Mouse (Mus musculus): ENCODE results near the gene Gm9903. TPM values are rescaled to one million over a fixed set of nuclear protein-coding genes. Genes with fewer than 3 reads are reported as not detected.
A peak's percentile ranks its signal among the peaks of the same experiment; 100 is the strongest.

Gene Gm9903
- polyA plus RNA-seq, 1 experiment, result 0.98 TPM

- TF ChIP-seq POLR2A (IDR thresholded peaks at IDR 0.05; ENCODE audit: borderline replicate concordance, extremely low read depth, insufficient read depth, insufficient read length, poor library complexity, severe bottlenecking), result no peak
- peak; percentile 45; the same call in 1 of the 2 replicates for TF ChIP-seq CTCF (IDR thresholded peaks at IDR 0.05; ENCODE audit: borderline replicate concordance, extremely low read depth, insufficient read depth, insufficient read length)
- DNase-seq (ENCODE audit: low read depth), result peak; percentile 48
Observed at GRCm38 (mm10) chr5:33668223-33668622, 38.5 kb downstream of the Gm9903 start.

- DNase-seq (ENCODE audit: low read depth), result no peak
- TF ChIP-seq POLR2A (IDR thresholded peaks at IDR 0.05; ENCODE audit: borderline replicate concordance, extremely low read depth, insufficient read depth, insufficient read length, poor library complexity, severe bottlenecking), result no peak
- TF ChIP-seq CTCF (IDR thresholded peaks at IDR 0.05; ENCODE audit: borderline replicate concordance, extremely low read depth, insufficient read depth, insufficient read length), result no peak
Observed at GRCm38 (mm10) chr5:33671659-33672058, 41.9 kb downstream of the Gm9903 start.

- TF ChIP-seq POLR2A (IDR thresholded peaks at IDR 0.05; ENCODE audit: borderline replicate concordance, extremely low read depth, insufficient read depth, insufficient read length, poor library complexity, severe bottlenecking), result no peak
- TF ChIP-seq CTCF (IDR thresholded peaks at IDR 0.05; ENCODE audit: borderline replicate concordance, extremely low read depth, insufficient read depth, insufficient read length), result no peak
- peak; percentile 71 for DNase-seq (ENCODE audit: low read depth)
Observed at GRCm38 (mm10) chr5:33674439-33674838, 44.7 kb downstream of the Gm9903 start.

GRCm38 (mm10) chr5:33675964-33676363 is 46.2 kb downstream of the Gm9903 start:
- DNase-seq (ENCODE audit: low read depth), result peak; percentile 81
- TF ChIP-seq POLR2A (IDR thresholded peaks at IDR 0.05; ENCODE audit: borderline replicate concordance, extremely low read depth, insufficient read depth, insufficient read length, poor library complexity, severe bottlenecking) (no peak), CTCF (IDR thresholded peaks at IDR 0.05; ENCODE audit: borderline replicate concordance, extremely low read depth, insufficient read depth, insufficient read length) (peak; percentile 78)

GRCm38 (mm10) chr5:33678244-33678643 is 48.5 kb downstream of the Gm9903 start:
- TF ChIP-seq CTCF (IDR thresholded peaks at IDR 0.05; ENCODE audit: borderline replicate concordance, extremely low read depth, insufficient read depth, insufficient read length) (no peak), POLR2A (IDR thresholded peaks at IDR 0.05; ENCODE audit: borderline replicate concordance, extremely low read depth, insufficient read depth, insufficient read length, poor library complexity, severe bottlenecking) (no peak)
- no peak for DNase-seq (ENCODE audit: low read depth)

GRCm38 (mm10) chr5:33681044-33681443 is 51.3 kb downstream of the Gm9903 start:
- DNase-seq (ENCODE audit: low read depth), result no peak
- TF ChIP-seq CTCF (IDR thresholded peaks at IDR 0.05; ENCODE audit: borderline replicate concordance, extremely low read depth, insufficient read depth, insufficient read length) (no peak), POLR2A (IDR thresholded peaks at IDR 0.05; ENCODE audit: borderline replicate concordance, extremely low read depth, insufficient read depth, insufficient read length, poor library complexity, severe bottlenecking) (no peak)

Other genes starting within 250 kb of the Gm9903 start
- gene Nkx1-1, start 195.9 kb upstream of the Gm9903 start, polyA plus RNA-seq (2012; rRNA removed), result 1.8 and 4.1 TPM in 2 replicates
- 17.9 and 19.9 TPM in 2 replicates for gene Fam53a, start 290 bp upstream of the Gm9903 start, polyA plus RNA-seq (2012; rRNA removed)
- 66.6 and 72.1 TPM in 2 replicates for gene Slbp, start 22.6 kb downstream of the Gm9903 start, polyA plus RNA-seq (2012; rRNA removed)
- 33.1 and 48.6 TPM in 2 replicates for gene Tacc3, start 28.2 kb downstream of the Gm9903 start, polyA plus RNA-seq (2012; rRNA removed)
- 27.8 and 40.9 TPM in 2 replicates for gene Tmem129, start 28.5 kb downstream of the Gm9903 start, polyA plus RNA-seq (2012; rRNA removed)
- 86.0 and 123 TPM in 2 replicates for gene Fgfr3, start 91.7 kb downstream of the Gm9903 start, polyA plus RNA-seq (2012; rRNA removed)
- 43.2 and 54.3 TPM in 2 replicates for gene Letm1, start 152.9 kb downstream of the Gm9903 start, polyA plus RNA-seq (2012; rRNA removed)
- 99.6 and 118 TPM in 2 replicates for gene Nsd2, start 190.8 kb downstream of the Gm9903 start, polyA plus RNA-seq (2012; rRNA removed)